Mouse (Mus musculus): ENCODE measurements at regions not wholly inside any gene's neighbourhood (a gene's known extent, or its start where the extent isn't known, plus 50 kb on each side); places are given as distances from the start of the nearest gene placed in this dataset.

- no peak for DNase-seq (ENCODE audit: low spot score in 2 of 2)
Measured at GRCm38 (mm10) chr5:75762374-75762773, 187.7 kb downstream of the Kit start.

- no peak for DNase-seq (ENCODE audit: low spot score in 2 of 2)
Measured at GRCm38 (mm10) chr5:75761459-75762310, 187.0 kb downstream of the Kit start.

DNA sequence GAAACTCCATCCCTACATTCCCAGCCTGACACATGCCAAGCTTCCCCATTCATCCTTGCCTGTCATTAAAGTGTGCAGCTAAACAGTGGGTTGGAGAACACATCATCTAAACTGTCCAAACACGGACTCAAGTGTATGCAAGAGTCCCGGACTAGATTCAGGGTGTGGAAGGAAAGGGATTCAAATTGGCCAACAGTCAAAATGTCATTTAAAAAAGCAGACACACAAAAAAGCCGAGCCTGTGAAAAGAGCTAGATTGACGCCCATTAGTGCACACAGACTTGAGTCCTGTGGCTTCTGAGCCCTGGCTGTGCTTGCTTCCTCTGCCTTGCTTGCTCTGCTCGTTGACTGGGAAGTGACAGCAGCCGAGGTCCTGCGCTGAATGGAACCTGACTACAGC lies 181.5 kb downstream of the Kit start:
- no peak for DNase-seq (ENCODE audit: low spot score in 2 of 2)

GRCm38 (mm10) chr5:75754356-75754755 lies 179.6 kb downstream of the Kit start:
- no peak for DNase-seq (ENCODE audit: low spot score in 2 of 2)

GRCm38 (mm10) chr5:75745311-75745710 lies 170.6 kb downstream of the Kit start:
- no peak for DNase-seq (ENCODE audit: low spot score in 2 of 2)

DNA sequence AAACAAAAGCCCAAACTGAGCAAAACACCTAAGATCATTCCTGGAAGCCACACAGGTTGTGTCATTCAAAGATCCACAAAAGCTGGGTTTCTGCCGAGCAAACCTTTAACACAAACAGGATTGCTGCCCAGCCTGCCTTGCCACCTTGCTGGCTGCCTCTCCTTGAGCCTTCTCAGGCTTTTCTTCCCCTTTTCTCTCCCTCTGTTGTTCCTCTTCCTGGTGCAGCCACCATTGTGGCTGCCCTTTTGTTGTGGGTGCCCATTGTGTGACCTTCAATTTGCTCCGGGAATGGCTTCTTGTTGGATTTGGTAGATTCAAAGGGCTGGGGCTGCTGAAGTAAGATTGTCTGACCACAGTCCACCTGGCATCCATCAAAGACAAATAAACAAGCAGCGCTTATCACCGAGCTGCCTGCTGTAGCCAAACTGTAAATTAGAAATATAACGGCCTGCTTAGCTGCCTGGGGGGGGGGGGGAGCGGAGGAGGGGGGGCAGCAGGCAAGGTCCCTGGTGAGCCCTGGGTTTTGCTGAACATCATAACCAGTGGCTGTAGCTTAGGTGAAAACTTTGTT lies 169.8 kb downstream of the Kit start:
- no peak for DNase-seq (ENCODE audit: low spot score in 2 of 2)

DNA sequence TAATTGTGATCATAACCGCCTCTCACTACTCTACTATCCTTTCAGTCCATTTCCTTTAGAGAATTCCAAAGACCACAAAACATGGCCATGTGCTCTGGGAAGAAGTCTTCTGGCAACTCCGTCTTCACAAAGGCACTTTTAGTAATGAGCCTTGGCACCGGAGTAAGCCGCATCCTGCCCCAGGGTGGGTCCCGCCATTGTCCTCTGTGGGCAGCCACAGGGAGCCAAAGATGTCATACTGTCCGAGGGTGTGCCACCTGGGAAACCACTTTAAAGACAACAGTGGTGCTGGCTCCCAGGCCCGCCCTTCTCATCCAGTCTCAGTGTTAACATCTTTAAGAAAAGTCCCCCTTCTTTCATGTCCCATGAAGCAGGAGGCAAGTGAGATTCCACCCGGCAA lies 164.6 kb downstream of the Kit start:
- peak in 1 of 2 experiments; percentile 19 for DNase-seq (ENCODE audit: low spot score in 2 of 2)

DNA sequence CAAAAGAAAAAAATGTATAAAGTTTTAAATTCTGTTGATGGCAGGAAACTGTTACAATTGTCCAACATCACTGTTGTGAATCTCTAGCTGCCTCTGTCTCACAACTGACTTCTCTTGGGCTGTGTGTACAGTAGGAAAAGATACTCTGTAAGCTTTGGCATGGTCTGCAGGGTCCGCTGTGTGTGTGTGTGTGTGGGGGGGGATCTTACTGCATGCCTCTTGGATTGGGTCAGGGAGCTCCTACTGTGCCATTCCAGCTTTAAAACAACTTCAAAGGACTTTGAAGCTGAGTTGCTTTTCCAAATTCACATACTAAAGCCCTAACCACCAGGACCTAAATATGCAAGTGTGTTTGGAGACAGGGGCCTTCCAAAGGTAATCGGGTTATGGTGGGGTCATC lies 163.7 kb downstream of the Kit start:
- no peak for DNase-seq (ENCODE audit: low spot score in 2 of 2)

- no peak for DNase-seq (ENCODE audit: low spot score in 2 of 2)
Measured at GRCm38 (mm10) chr5:75737752-75738151, 163.0 kb downstream of the Kit start.

GRCm38 (mm10) chr5:75736318-75736717 lies 161.6 kb downstream of the Kit start:
- DNase-seq (ENCODE audit: low spot score in 2 of 2), result no peak

DNA sequence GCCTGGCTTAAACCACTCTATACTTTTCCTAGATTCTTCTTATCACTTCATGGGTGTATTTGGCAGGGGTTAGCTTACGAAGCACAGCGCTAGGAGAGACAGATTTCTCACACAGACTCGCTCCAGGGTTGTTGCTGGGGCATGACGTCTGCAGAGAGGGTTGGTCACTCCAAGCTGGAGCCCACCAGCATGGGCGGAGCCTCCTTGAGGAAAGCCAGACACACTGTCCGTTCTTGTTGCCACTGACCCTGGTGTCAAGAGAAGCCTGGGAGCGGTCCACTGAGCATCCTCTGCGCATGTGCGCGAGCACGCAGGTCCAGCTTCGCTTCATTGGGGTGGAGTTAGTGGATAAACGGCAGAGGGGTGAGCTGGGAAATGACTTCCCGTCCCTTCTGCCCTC lies 159.8 kb downstream of the Kit start:
- no peak for DNase-seq (ENCODE audit: low spot score in 2 of 2)

GRCm38 (mm10) chr5:75734043-75734442 lies 159.3 kb downstream of the Kit start:
- no peak for DNase-seq (ENCODE audit: low spot score in 2 of 2)

- no peak for DNase-seq (ENCODE audit: low spot score in 2 of 2)
Measured at GRCm38 (mm10) chr5:75731236-75731635, 156.5 kb downstream of the Kit start.

- DNase-seq (ENCODE audit: low spot score in 2 of 2), result no peak
Measured at GRCm38 (mm10) chr5:75730698-75731097, 156.0 kb downstream of the Kit start.

- DNase-seq (ENCODE audit: low spot score in 2 of 2), result no peak
Measured at GRCm38 (mm10) chr5:75721291-75721690, 146.6 kb downstream of the Kit start.

- DNase-seq (ENCODE audit: low spot score in 2 of 2), result no peak
Measured at GRCm38 (mm10) chr5:75720091-75720940, 145.6 kb downstream of the Kit start.

DNA sequence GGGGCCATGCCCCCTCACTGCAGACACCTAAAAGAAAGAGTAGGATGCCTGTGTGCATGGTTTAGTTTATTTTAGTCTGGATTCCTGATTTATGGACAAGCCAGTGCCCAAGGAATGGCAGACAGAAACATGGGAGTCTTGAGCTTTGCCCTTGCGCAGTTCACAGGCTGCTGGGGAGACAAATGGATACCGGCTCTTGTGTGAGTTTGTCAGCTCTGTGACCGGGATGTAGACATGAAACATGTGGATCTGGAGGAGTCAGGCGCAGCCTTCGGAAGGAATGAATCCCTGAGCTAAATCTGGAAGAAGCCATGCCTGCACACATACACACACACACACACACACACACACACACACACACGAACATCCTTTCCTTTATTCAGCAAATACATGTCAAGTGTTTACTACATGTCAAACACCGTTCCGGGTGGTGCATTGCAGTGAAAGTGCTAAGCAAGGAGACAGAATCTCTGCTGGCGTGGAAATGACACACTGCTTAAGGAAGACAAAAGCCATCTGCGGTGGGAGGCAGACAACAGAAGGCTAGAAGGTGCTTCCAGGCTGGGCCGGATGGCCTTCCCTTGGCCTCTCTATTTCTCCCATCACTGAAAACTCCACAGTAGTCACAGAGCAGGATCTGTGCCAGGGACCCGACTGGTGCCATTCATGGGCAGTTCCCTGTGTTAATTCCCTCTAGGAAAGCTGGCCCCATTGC lies 144.0 kb downstream of the Kit start:
- DNase-seq (ENCODE audit: low spot score in 2 of 2), result no peak
